Mouse (Mus musculus): Measurements from ENCODE around the gene B230104I21Rik. TPM values are rescaled to one million over a fixed set of nuclear protein-coding genes. Genes with fewer than 3 reads are reported as not detected.

The B230104I21Rik gene
- total and polyA plus RNA-seq, 3 experiments, result not detected

- Histone ChIP-seq H3K27ac (peak overlapping the region; percentile 78), H3K9ac (ENCODE audit: low read depth, low read length) (peak overlapping the region; percentile 59)
- 58% methylated on average over 47 of the region's 48 CpGs for WGBS
Observed at GRCm38 (mm10) chr4:154334699-154335402, 1.1 kb upstream of the B230104I21Rik start.

DNA sequence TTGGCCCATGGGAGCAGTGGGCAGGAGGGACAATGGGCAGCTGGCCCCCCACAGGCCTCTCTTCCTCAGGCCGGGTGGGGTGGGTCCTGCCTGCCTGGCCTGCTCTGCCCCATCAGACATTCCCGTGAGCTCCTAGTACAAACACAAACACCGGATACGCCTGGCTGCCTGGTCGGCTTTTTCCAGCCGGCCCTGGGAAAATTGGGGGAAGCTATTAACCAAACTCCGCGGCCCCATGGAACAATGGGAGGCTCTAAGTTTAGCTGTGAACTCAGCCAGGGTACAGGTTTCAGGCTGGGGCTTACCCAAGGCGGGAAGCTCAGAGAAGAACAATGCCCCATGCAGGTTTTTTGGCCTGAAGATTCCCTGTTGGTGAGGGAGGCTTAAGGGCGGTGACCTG is 723 bp downstream of the B230104I21Rik start:
- Histone ChIP-seq H3K9ac (ENCODE audit: low read depth, low read length) (no peak overlapping the region), H3K4me3 (no peak overlapping the region), H3K79me2 (replicated peaks; ENCODE audit: control insufficient read depth, insufficient read depth, low read length) (no peaks in the 10 kb centered on the region), H3K27ac (peak overlapping the region; percentile 89), H3K27me3 (ENCODE audit: control insufficient read depth, insufficient read depth, low read length) (no peaks in the 10 kb centered on the region), H3K4me1 (ENCODE audit: control insufficient read depth, insufficient read depth, low read length) (peaks cover 10% of the 10 kb centered on the region), H3K36me3 (ENCODE audit: control insufficient read depth, insufficient read depth, low read length) (no peaks in the 10 kb centered on the region)
- peak; percentile 51 to 78 for DNase-seq
- TF ChIP-seq CTCF (IDR thresholded peaks at IDR 0.05) (no peak), POLR2A (IDR thresholded peaks at IDR 0.05; ENCODE audit: insufficient read depth, low read depth, low read length) (no peak), EP300 (IDR thresholded peaks at IDR 0.05; ENCODE audit: insufficient read depth, low read depth, low read length) (no peak; the same call in 1 of the 2 replicates)
- intact Hi-C loops (cut with DNase I), result no loop called here
- 43% methylated on average over 10 of the region's 10 CpGs for WGBS

More at GRCm38 (mm10) chr4:154334699-154335402, 1.1 kb upstream of the B230104I21Rik start:
- 0 out of 2 replicates have a peak overlapping the region, but pooled peaks have one; percentile 18 for H3K4me3 ChIP-seq
- TF ChIP-seq POLR2A (IDR thresholded peaks at IDR 0.05; ENCODE audit: insufficient read depth, low read depth, low read length) (peak; percentile 57; the same call in 1 of the 2 replicates), CTCF (IDR thresholded peaks at IDR 0.05) (no peak)
- no peaks in the 10 kb centered on the region for H3K79me2 ChIP-seq (replicated peaks; ENCODE audit: control insufficient read depth, insufficient read depth, low read length)
- H3K27me3 ChIP-seq (ENCODE audit: control insufficient read depth, insufficient read depth, low read length), result no peaks in the 10 kb centered on the region
- intact Hi-C loops (cut with DNase I), result loop anchor here (5.0 kb wide), 2 partner anchors 82 to 302 kb away; partner anchors contain the start of gene Prdm16
- no peaks in the 10 kb centered on the region for H3K36me3 ChIP-seq (ENCODE audit: control insufficient read depth, insufficient read depth, low read length)
- DNase-seq, result peak; percentile 60 to 67
- H3K4me1 ChIP-seq (ENCODE audit: control insufficient read depth, insufficient read depth, low read length), result peaks cover 10% of the 10 kb centered on the region

GRCm38 (mm10) chr4:154346731-154347522 is 11.0 kb downstream of the B230104I21Rik start:
- Histone ChIP-seq H3K36me3 (ENCODE audit: control insufficient read depth, insufficient read depth, low read length) (no peaks in the 10 kb centered on the region), H3K27me3 (ENCODE audit: control insufficient read depth, insufficient read depth, low read length) (no peaks in the 10 kb centered on the region), H3K27ac (no peak overlapping the region), H3K4me3 (no peak overlapping the region), H3K9ac (ENCODE audit: low read depth, low read length) (no peak overlapping the region), H3K79me2 (replicated peaks; ENCODE audit: control insufficient read depth, insufficient read depth, low read length) (no peaks in the 10 kb centered on the region), H3K4me1 (ENCODE audit: control insufficient read depth, insufficient read depth, low read length) (peaks cover 4% of the 10 kb centered on the region)
- DNase-seq, result no peak
- intact Hi-C loops (cut with DNase I), result no loop called here
- WGBS, result 80% methylated on average over 19 of the region's 19 CpGs
- no peak for TF ChIP-seq CTCF (IDR thresholded peaks at IDR 0.05)
- no peak for TF ChIP-seq EP300 (IDR thresholded peaks at IDR 0.05; ENCODE audit: insufficient read depth, low read depth, low read length)
- TF ChIP-seq POLR2A (IDR thresholded peaks at IDR 0.05; ENCODE audit: insufficient read depth, low read depth, low read length), result no peak

DNA sequence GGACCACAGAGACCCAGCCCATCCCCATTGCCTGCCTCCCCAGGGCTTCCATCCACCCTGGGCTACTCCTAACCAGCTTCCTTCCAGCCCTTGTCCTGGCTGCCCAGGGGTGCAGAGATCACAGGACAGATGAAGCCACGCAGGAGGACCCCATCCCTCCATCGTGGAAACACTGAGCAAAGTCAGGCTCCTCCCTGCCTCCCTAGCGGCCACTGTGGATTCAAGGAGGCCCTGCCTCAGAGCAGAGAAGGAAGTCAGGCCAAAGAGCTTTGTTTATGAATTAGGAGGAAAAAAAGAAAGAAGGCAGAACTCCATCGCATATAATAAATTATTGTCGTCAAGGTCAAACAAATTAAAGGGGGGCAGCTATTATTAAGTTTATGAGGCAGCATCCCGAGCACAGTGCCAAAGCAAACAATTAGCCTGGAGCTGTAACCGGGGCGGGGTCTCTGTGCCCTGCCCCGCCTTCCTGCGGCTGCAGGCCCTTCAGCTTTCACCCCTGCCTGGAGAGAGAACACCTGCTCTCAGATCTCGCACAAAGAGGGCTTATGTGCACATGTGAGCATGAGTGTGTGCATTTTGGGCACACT is 12.4 kb downstream of the B230104I21Rik start:
- intact Hi-C loops (cut with DNase I), result no loop called here
- Histone ChIP-seq H3K27ac (no peak overlapping the region), H3K4me1 (ENCODE audit: control insufficient read depth, insufficient read depth, low read length) (peaks cover 4% of the 10 kb centered on the region), H3K27me3 (ENCODE audit: control insufficient read depth, insufficient read depth, low read length) (no peaks in the 10 kb centered on the region), H3K9ac (ENCODE audit: low read depth, low read length) (no peak overlapping the region), H3K4me3 (no peak overlapping the region), H3K79me2 (replicated peaks; ENCODE audit: control insufficient read depth, insufficient read depth, low read length) (no peaks in the 10 kb centered on the region), H3K36me3 (ENCODE audit: control insufficient read depth, insufficient read depth, low read length) (no peaks in the 10 kb centered on the region)
- no peak for DNase-seq
- no peak for TF ChIP-seq EP300 (IDR thresholded peaks at IDR 0.05; ENCODE audit: insufficient read depth, low read depth, low read length)
- TF ChIP-seq CTCF (IDR thresholded peaks at IDR 0.05), result 0 out of 2 replicates have a peak, but pooled peaks have one; percentile 21
- TF ChIP-seq POLR2A (IDR thresholded peaks at IDR 0.05; ENCODE audit: insufficient read depth, low read depth, low read length), result no peak
- WGBS, result 33% methylated on average over 11 of the region's 11 CpGs

GRCm38 (mm10) chr4:154352246-154352645 is 16.3 kb downstream of the B230104I21Rik start:
- Histone ChIP-seq H3K27ac (no peak overlapping the region), H3K27me3 (ENCODE audit: control insufficient read depth, insufficient read depth, low read length) (no peaks in the 10 kb centered on the region), H3K4me3 (no peak overlapping the region), H3K9ac (ENCODE audit: low read depth, low read length) (no peak overlapping the region), H3K36me3 (ENCODE audit: control insufficient read depth, insufficient read depth, low read length) (no peaks in the 10 kb centered on the region), H3K79me2 (replicated peaks; ENCODE audit: control insufficient read depth, insufficient read depth, low read length) (no peaks in the 10 kb centered on the region), H3K4me1 (ENCODE audit: control insufficient read depth, insufficient read depth, low read length) (peaks cover 4% of the 10 kb centered on the region)
- WGBS, result 51% methylated on average over 13 of the region's 13 CpGs
- intact Hi-C loops (cut with DNase I), result no loop called here
- DNase-seq, result no peak
- TF ChIP-seq POLR2A (IDR thresholded peaks at IDR 0.05; ENCODE audit: insufficient read depth, low read depth, low read length) (no peak), CTCF (IDR thresholded peaks at IDR 0.05) (no peak), EP300 (IDR thresholded peaks at IDR 0.05; ENCODE audit: insufficient read depth, low read depth, low read length) (no peak)

Data from heart, adult 2 months (tissue).